Mouse (Mus musculus) mouse embryonic stem cell (cell line): ENCODE results near the gene Kdf1.
"Not testable (repeated sequence)": the region's sequence is repeated elsewhere in the genome, so short reads cannot be mapped to it uniquely, and the experiment has no call there.

ENCODE experiments used
- in situ Hi-C, 2 experiments: fragments of 300-500 bp; cut with MboI; formaldehyde crosslinking; loops; 1 replicate in 1 of 2; 3 replicates in 1 of 2; pipeline ENCODE4 v1.14.3; 2019 to 2020; ENCODE audit warnings: low sequenced_read_pairs in 2 of 2, low pct_unique_long_range_greater_than_20kb in 1 of 2, mixed read lengths in 1 of 2; ENCODE audit not compliant: unreplicated experiment in 1 of 2

Kdf1 gene

GRCm38 (mm10) chr4:133494432-133494831, 24.3 kb upstream of the Kdf1 start:
- in situ Hi-C loops, result no loop called here

- in situ Hi-C loops, result no loop called here
These were observed 23.9 kb upstream of the Kdf1 start for GRCm38 (mm10) chr4:133494867-133495266.

- in situ Hi-C loops, result no loop called here
These were observed 23.1 kb upstream of the Kdf1 start for GRCm38 (mm10) chr4:133495711-133496110.

- in situ Hi-C loops, result no loop called here
These were observed 21.9 kb upstream of the Kdf1 start for GRCm38 (mm10) chr4:133496738-133497445.

GRCm38 (mm10) chr4:133497461-133498159, 21.2 kb upstream of the Kdf1 start:
- in situ Hi-C loops, result no loop called here

- in situ Hi-C loops, result no loop called here
These were observed 20.5 kb upstream of the Kdf1 start, which contains the start of gene Trnp1 for GRCm38 (mm10) chr4:133498160-133498724. TSS of gene Trnp1 (minus strand) at chr4:133498550.

- in situ Hi-C loops, result no loop called here
These were observed 17.2 kb upstream of the Kdf1 start for GRCm38 (mm10) chr4:133501514-133501913.

- in situ Hi-C loops, result no loop called here
These were observed 14.5 kb upstream of the Kdf1 start for GRCm38 (mm10) chr4:133504300-133504699.

GRCm38 (mm10) chr4:133504755-133505485, 13.8 kb upstream of the Kdf1 start:
- in situ Hi-C loops, result no loop called here

- in situ Hi-C loops, result no loop called here
These were observed 12.2 kb upstream of the Kdf1 start for GRCm38 (mm10) chr4:133506573-133506972.

GRCm38 (mm10) chr4:133508990-133509389, 9.8 kb upstream of the Kdf1 start:
- in situ Hi-C loops, result no loop called here

GRCm38 (mm10) chr4:133511050-133511449, 7.7 kb upstream of the Kdf1 start:
- in situ Hi-C loops, result no loop called here

- in situ Hi-C loops, result not testable (repeated sequence)
These were observed 6.3 kb upstream of the Kdf1 start for GRCm38 (mm10) chr4:133512511-133512910.

- in situ Hi-C loops, result no loop called here
These were observed 5.8 kb upstream of the Kdf1 start for GRCm38 (mm10) chr4:133512972-133513371.

GRCm38 (mm10) chr4:133519369-133519665, 554 bp downstream of the Kdf1 start:
- in situ Hi-C loops, result no loop called here

GRCm38 (mm10) chr4:133521502-133521901, 2.7 kb downstream of the Kdf1 start:
- in situ Hi-C loops, result no loop called here

- in situ Hi-C loops, result no loop called here
These were observed 9.0 kb downstream of the Kdf1 start for GRCm38 (mm10) chr4:133527788-133528187.

- in situ Hi-C loops, result no loop called here
These were observed 14.0 kb downstream of the Kdf1 start for GRCm38 (mm10) chr4:133532777-133533176.

- in situ Hi-C loops, result no loop called here
These were observed 17.3 kb downstream of the Kdf1 start for GRCm38 (mm10) chr4:133536081-133536480.
